In genomic region chr12:51721836-51722235, GRCm38 (mm10) we compare ENCODE assay signal across 33 mouse cellular contexts. TPM values are rescaled to one million over a fixed set of nuclear protein-coding genes. Genes with fewer than 3 reads are reported as not detected.
DNase-seq lines count a peak whose midpoint lies in the region; ATAC-seq and TF ChIP-seq lines count a peak whose summit lies in the region.
"Had no signal": no experiment of that assay in that cellular context is flagged by ENCODE, and none has a peak within 500 bp of the region (broad histone marks: within the 10 kb centered on the region; RNA-seq: fewer than 3 reads in every experiment).

No protein-coding gene starts in this region.

- TF ChIP-seq EP300 in ES-Bruce4 (IDR thresholded peaks at IDR 0.05; ENCODE audit: insufficient read depth, low read depth, low read length): peak; percentile 57; the same call in 1 of the 2 replicates
- no peak for TF ChIP-seq EP300 in lung, postnatal 0 days (IDR thresholded peaks at IDR 0.05)

- H3K4me2 ChIP-seq in intestine, embryonic 15.5 days (replicated peaks): no peak overlapping the region
- no peak overlapping the region for H3K4me2 ChIP-seq in stomach, embryonic 16.5 days (ENCODE audit: low read depth, low read length)
- no peak overlapping the region for H3K4me2 ChIP-seq in lung, postnatal 0 days (replicated peaks; ENCODE audit: low read depth, low read length)
- H3K4me2 ChIP-seq in liver, embryonic 11.5 days: no peak overlapping the region
- H3K4me2 ChIP-seq: embryonic facial prominence, embryonic 12.5 days; heart, embryonic 12.5 days; hindbrain, embryonic 14.5 days; lung, embryonic 15.5 days; midbrain, embryonic 12.5 days; stomach, embryonic 15.5 days had no signal

- TF ChIP-seq CTCF in ES-Bruce4 (IDR thresholded peaks at IDR 0.05; ENCODE audit: low read depth, low read length): no peak
- no peak for TF ChIP-seq CTCF in lung, postnatal 0 days (IDR thresholded peaks at IDR 0.05)

- DNase-seq in 3134 (ENCODE audit: extremely low read depth, insufficient read length, low spot score): peak; percentile 55
- no peak for DNase-seq in lung, postnatal 0 days (ENCODE audit: low spot score)
- no peak for DNase-seq in liver, embryonic 11.5 days (ENCODE audit: low spot score)
- DNase-seq in urinary bladder, adult 2 months (ENCODE audit: low spot score): no peak
- DNase-seq: adrenal gland, adult 2 months; adrenal gland, postnatal 36 days; B cell, adult 2 months; cerebellum, adult 9-10 months; cerebellum, postnatal 36 days; heart, adult 2 months; heart, postnatal 4 days; kidney, adult 9 months; kidney, postnatal 10 days; lung, postnatal 4 days; retina, postnatal 1 day; right cerebral cortex, postnatal 14 days; thymus, adult 18-20 months; thymus, postnatal 25 days had no signal

- H3K27me3 ChIP-seq in ES-Bruce4 (ENCODE audit: control insufficient read depth, insufficient read depth, low read length, poor library complexity, severe bottlenecking): no peaks in the 10 kb centered on the region
- H3K27me3 ChIP-seq in intestine, embryonic 15.5 days (replicated peaks): no peaks in the 10 kb centered on the region
- H3K27me3 ChIP-seq in stomach, embryonic 16.5 days (ENCODE audit: control insufficient read depth, insufficient read depth, low read length): no peaks in the 10 kb centered on the region
- H3K27me3 ChIP-seq in lung, postnatal 0 days (replicated peaks; ENCODE audit: insufficient read depth, low read length): no peaks in the 10 kb centered on the region
- no peaks in the 10 kb centered on the region for H3K27me3 ChIP-seq in liver, embryonic 11.5 days (replicated peaks; ENCODE audit: control insufficient read depth, insufficient read depth, low read length)
- H3K27me3 ChIP-seq: CH12.LX; embryonic facial prominence, embryonic 12.5 days; heart, embryonic 12.5 days; lung, embryonic 15.5 days; megakaryocyte, embryonic 14.5 days; midbrain, embryonic 12.5 days; Patski; stomach, embryonic 15.5 days had no signal

- H3K9ac ChIP-seq in ES-Bruce4 (ENCODE audit: low read depth, poor library complexity, severe bottlenecking): no peak overlapping the region
- no peak overlapping the region for H3K9ac ChIP-seq in intestine, embryonic 15.5 days
- no peak overlapping the region for H3K9ac ChIP-seq in stomach, embryonic 16.5 days (ENCODE audit: low read length)
- no peak overlapping the region for H3K9ac ChIP-seq in lung, postnatal 0 days (replicated peaks; ENCODE audit: low read depth)
- H3K9ac ChIP-seq in liver, embryonic 11.5 days (ENCODE audit: low read depth, low read length): no peak overlapping the region
- H3K9ac ChIP-seq: embryonic facial prominence, embryonic 12.5 days; heart, embryonic 12.5 days; hindbrain, embryonic 14.5 days; lung, embryonic 15.5 days; midbrain, embryonic 12.5 days; stomach, embryonic 15.5 days had no signal

- H3K27ac ChIP-seq in ES-Bruce4 (ENCODE audit: insufficient read depth, low read length): peak overlapping the region; percentile 80
- no peak overlapping the region for H3K27ac ChIP-seq in intestine, embryonic 15.5 days
- no peak overlapping the region for H3K27ac ChIP-seq in stomach, embryonic 16.5 days (ENCODE audit: low read length)
- H3K27ac ChIP-seq in lung, postnatal 0 days (ENCODE audit: low read length): no peak overlapping the region
- no peak overlapping the region for H3K27ac ChIP-seq in liver, embryonic 11.5 days (ENCODE audit: low read depth, low read length)
- H3K27ac ChIP-seq: embryonic facial prominence, embryonic 12.5 days; forebrain, embryonic 10.5 days; heart, adult 2 months; hindbrain, embryonic 14.5 days; lung, embryonic 15.5 days; midbrain, embryonic 12.5 days; stomach, embryonic 15.5 days had no signal

- 89% methylated on average over 8 of the region's 8 CpGs for WGBS in intestine, embryonic 15.5 days
- WGBS in stomach, embryonic 16.5 days: 85% methylated on average over 8 of the region's 8 CpGs
- 89% methylated on average over 8 of the region's 8 CpGs for WGBS in lung, postnatal 0 days
- WGBS in liver, embryonic 11.5 days: 83% methylated on average over 8 of the region's 8 CpGs

- H3K36me3 ChIP-seq in ES-Bruce4 (ENCODE audit: control insufficient read depth, insufficient read depth, low read length, poor library complexity, severe bottlenecking): no peaks in the 10 kb centered on the region
- H3K36me3 ChIP-seq in intestine, embryonic 15.5 days: no peaks in the 10 kb centered on the region
- no peaks in the 10 kb centered on the region for H3K36me3 ChIP-seq in stomach, embryonic 16.5 days (ENCODE audit: control insufficient read depth, insufficient read depth, low read length)
- no peaks in the 10 kb centered on the region for H3K36me3 ChIP-seq in lung, postnatal 0 days (ENCODE audit: insufficient read depth, low read length)
- no peaks in the 10 kb centered on the region for H3K36me3 ChIP-seq in liver, embryonic 11.5 days (ENCODE audit: control insufficient read depth, insufficient read depth, low read length)
- H3K36me3 ChIP-seq: embryonic facial prominence, embryonic 12.5 days had no signal

- peaks cover 2% of the 10 kb centered on the region for H3K4me1 ChIP-seq in ES-Bruce4 (ENCODE audit: control insufficient read depth, insufficient read depth, low read length)
- no peaks in the 10 kb centered on the region for H3K4me1 ChIP-seq in intestine, embryonic 15.5 days (replicated peaks)
- H3K4me1 ChIP-seq in stomach, embryonic 16.5 days (ENCODE audit: control insufficient read depth, insufficient read depth, low read length): no peaks in the 10 kb centered on the region
- H3K4me1 ChIP-seq in lung, postnatal 0 days (ENCODE audit: insufficient read depth, low read depth, low read length): no peaks in the 10 kb centered on the region
- peaks cover 5% of the 10 kb centered on the region; the same call in 1 of the 2 replicates for H3K4me1 ChIP-seq in liver, embryonic 11.5 days (replicated peaks; ENCODE audit: control insufficient read depth, insufficient read depth, low read length)
- H3K4me1 ChIP-seq: embryonic facial prominence, embryonic 12.5 days; heart, embryonic 12.5 days; lung, embryonic 15.5 days; midbrain, embryonic 12.5 days; stomach, embryonic 15.5 days had no signal

- no peaks in the 10 kb centered on the region for H3K9me3 ChIP-seq in ES-Bruce4 (replicated peaks; ENCODE audit: control insufficient read depth, insufficient read depth, low read length, poor library complexity, severe bottlenecking)
- H3K9me3 ChIP-seq in intestine, embryonic 15.5 days: no peaks in the 10 kb centered on the region
- H3K9me3 ChIP-seq in stomach, embryonic 16.5 days (replicated peaks; ENCODE audit: control insufficient read depth, low read length): no peaks in the 10 kb centered on the region; the same call in 1 of the 2 replicates
- H3K9me3 ChIP-seq in lung, postnatal 0 days (ENCODE audit: low read length): no peaks in the 10 kb centered on the region
- no peaks in the 10 kb centered on the region for H3K9me3 ChIP-seq in liver, embryonic 11.5 days (ENCODE audit: control insufficient read depth, low read length)
- H3K9me3 ChIP-seq: embryonic facial prominence, embryonic 12.5 days; forebrain, embryonic 10.5 days; G1E; heart, embryonic 12.5 days; lung, embryonic 15.5 days; midbrain, embryonic 12.5 days; stomach, embryonic 15.5 days had no signal

- peak; percentile 77 for ATAC-seq in intestine, embryonic 15.5 days
- peak; percentile 37; the same call in 1 of the 2 replicates for ATAC-seq in stomach, embryonic 16.5 days (ENCODE audit: insufficient read depth, low FRiP score)
- ATAC-seq in lung, postnatal 0 days: no peak
- no peak for ATAC-seq in liver, embryonic 11.5 days (replicated peaks; ENCODE audit: low FRiP score)
- ATAC-seq: forebrain, embryonic 16.5 days; Patski had no signal

- no peak overlapping the region for H3K4me3 ChIP-seq in ES-Bruce4 (ENCODE audit: low read depth, low read length)
- no peak overlapping the region for H3K4me3 ChIP-seq in intestine, embryonic 15.5 days (replicated peaks)
- no peak overlapping the region for H3K4me3 ChIP-seq in stomach, embryonic 16.5 days (replicated peaks; ENCODE audit: low read length)
- H3K4me3 ChIP-seq in lung, postnatal 0 days (ENCODE audit: low read depth, low read length): no peak overlapping the region
- H3K4me3 ChIP-seq in liver, embryonic 11.5 days (ENCODE audit: low read depth, low read length): no peak overlapping the region
- H3K4me3 ChIP-seq: embryonic facial prominence, embryonic 12.5 days; forebrain, embryonic 10.5 days; heart, adult 2 months; heart, embryonic 12.5 days; lung, embryonic 15.5 days; megakaryocyte, embryonic 14.5 days; midbrain, embryonic 12.5 days; stomach, embryonic 15.5 days had no signal

- TF ChIP-seq POLR2A in ES-Bruce4 (IDR thresholded peaks at IDR 0.05; ENCODE audit: insufficient read depth, low read length): no peak

RNA-seq across cellular contexts. Expression of gene Strn3, which starts 30.1 kb away (rescaled TPM):
- 106 and 109 TPM in 2 replicates for polyA plus RNA-seq in ES-Bruce4 (2011; ENCODE audit: insufficient read depth, insufficient read length, low read depth, missing spikeins)
- polyA plus RNA-seq in intestine, embryonic 15.5 days (2015; fragmentation: Nextera tagmentation; extraction: Ambion mirVana): 32.8 TPM in 2 replicates
- 28.1 and 28.4 TPM in 2 replicates for polyA plus RNA-seq in stomach, embryonic 16.5 days (2015; fragmentation: Nextera tagmentation; extraction: Ambion mirVana)
- 34.2 and 34.8 TPM in 2 replicates for polyA plus RNA-seq in lung, postnatal 0 days (2015; fragmentation: Nextera tagmentation; extraction: Ambion mirVana)
- polyA plus RNA-seq in liver, embryonic 11.5 days (2014; fragmentation: Nextera tagmentation; extraction: Ambion mirVana): 30.3 and 31.0 TPM in 2 replicates
- 57.3 and 66.6 TPM in 2 replicates for polyA plus RNA-seq in urinary bladder, adult 2 months (2012; rRNA removed)

RNA-seq across cellular contexts. Expression of gene Ap4s1, which starts 31.0 kb away (rescaled TPM):
- polyA plus RNA-seq in ES-Bruce4 (2011; ENCODE audit: insufficient read depth, insufficient read length, low read depth, missing spikeins): 10.2 and 11.3 TPM in 2 replicates
- 26.9 and 28.0 TPM in 2 replicates for polyA plus RNA-seq in intestine, embryonic 15.5 days (2015; fragmentation: Nextera tagmentation; extraction: Ambion mirVana)
- 18.5 and 22.9 TPM in 2 replicates for polyA plus RNA-seq in stomach, embryonic 16.5 days (2015; fragmentation: Nextera tagmentation; extraction: Ambion mirVana)
- 30.8 and 35.1 TPM in 2 replicates for polyA plus RNA-seq in lung, postnatal 0 days (2015; fragmentation: Nextera tagmentation; extraction: Ambion mirVana)
- polyA plus RNA-seq in liver, embryonic 11.5 days (2014; fragmentation: Nextera tagmentation; extraction: Ambion mirVana): 23.2 and 26.5 TPM in 2 replicates
- polyA plus RNA-seq in urinary bladder, adult 2 months (2012; rRNA removed): 32.5 and 39.1 TPM in 2 replicates

Comparison
In these comparisons a context has a peak if more than half of its experiments do, and no peak if none do; other contexts are left out.
1. ATAC-seq: peak in intestine, embryonic 15.5 days (single experiment) and stomach, embryonic 16.5 days (single experiment); none in lung, postnatal 0 days (single experiment) and liver, embryonic 11.5 days (single experiment).